Mouse (Mus musculus): ENCODE data around the gene Txnip. TPM values are rescaled to one million over a fixed set of nuclear protein-coding genes. Genes with fewer than 3 reads are reported as not detected.

Gene Txnip
- total and polyA plus RNA-seq, 3 experiments, result 19.5 to 1,322 (median 307) TPM

GRCm38 (mm10) chr3:96569966-96570605 lies 12.3 kb downstream of the Txnip start:
- H3K4me1 ChIP-seq (ENCODE audit: insufficient read depth, low read depth, low read length), result peaks cover 11% of the 10 kb centered on the region; the same call in 1 of the 2 replicates
- H3K36me3 ChIP-seq (replicated peaks), result no peaks in the 10 kb centered on the region
- DNase-seq (ENCODE audit: low spot score), result no peak
- H3K27me3 ChIP-seq (ENCODE audit: insufficient read depth, low read length), result peaks cover 29% of the 10 kb centered on the region
- no peak for TF ChIP-seq POLR2AphosphoS5 (IDR thresholded peaks at IDR 0.05; ENCODE audit: insufficient replicate concordance, low read depth, low read length)
- TF ChIP-seq GATA2 (IDR thresholded peaks at IDR 0.05; ENCODE audit: borderline replicate concordance, low read depth, low read length), result no peak
- TF ChIP-seq TAL1 (conservative IDR thresholded peaks at IDR 0.05; ENCODE audit: low read depth, low read length), result no peak
- TF ChIP-seq GATA1 (IDR thresholded peaks at IDR 0.05; ENCODE audit: borderline replicate concordance, low read length), result no peak
- TF ChIP-seq CTCF (IDR thresholded peaks at IDR 0.05; ENCODE audit: low read depth, low read length), result no peak
- H3K9me3 ChIP-seq (replicated peaks), result no peaks in the 10 kb centered on the region
- no peak overlapping the region for H3K4me3 ChIP-seq (ENCODE audit: low read depth, low read length)
- no peak for ATAC-seq (ENCODE audit: extremely low read depth, insufficient number of reproducible peaks, low FRiP score, poor library complexity, severe bottlenecking)

DNA sequence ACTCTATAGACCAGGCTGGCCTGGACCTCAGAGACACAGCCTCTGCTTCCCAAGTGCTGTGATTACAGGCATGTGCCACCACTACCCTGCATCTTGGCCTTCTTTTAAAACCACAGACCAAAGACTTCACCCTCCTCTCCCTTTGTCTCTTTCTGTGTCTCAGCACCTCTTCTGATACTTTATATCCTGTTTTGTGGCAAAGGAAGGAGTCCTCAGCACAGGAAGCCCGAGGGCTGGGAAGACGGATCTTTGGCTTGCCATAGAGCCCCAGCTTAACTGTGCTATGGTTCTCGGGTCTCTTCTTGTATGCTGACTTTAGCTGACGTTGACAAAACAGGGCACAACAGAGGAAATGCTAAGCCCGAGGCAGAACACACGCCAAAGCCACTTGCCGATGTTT lies 12.9 kb downstream of the Txnip start:
- H3K27me3 ChIP-seq (ENCODE audit: insufficient read depth, low read length), result peaks cover 29% of the 10 kb centered on the region
- H3K36me3 ChIP-seq (replicated peaks), result no peaks in the 10 kb centered on the region
- no peaks in the 10 kb centered on the region for H3K9me3 ChIP-seq (replicated peaks)
- TF ChIP-seq GATA1 (IDR thresholded peaks at IDR 0.05; ENCODE audit: borderline replicate concordance, low read length), result no peak
- TF ChIP-seq POLR2AphosphoS5 (IDR thresholded peaks at IDR 0.05; ENCODE audit: insufficient replicate concordance, low read depth, low read length), result no peak
- no peak for TF ChIP-seq TAL1 (conservative IDR thresholded peaks at IDR 0.05; ENCODE audit: low read depth, low read length)
- no peak for TF ChIP-seq CTCF (IDR thresholded peaks at IDR 0.05; ENCODE audit: low read depth, low read length)
- TF ChIP-seq GATA2 (IDR thresholded peaks at IDR 0.05; ENCODE audit: borderline replicate concordance, low read depth, low read length), result no peak
- no peak overlapping the region for H3K4me3 ChIP-seq (ENCODE audit: low read depth, low read length)
- H3K4me1 ChIP-seq (ENCODE audit: insufficient read depth, low read depth, low read length), result peaks cover 11% of the 10 kb centered on the region; the same call in 1 of the 2 replicates
- no peak for DNase-seq (ENCODE audit: low spot score)
- ATAC-seq (ENCODE audit: extremely low read depth, insufficient number of reproducible peaks, low FRiP score, poor library complexity, severe bottlenecking), result no peak

DNA sequence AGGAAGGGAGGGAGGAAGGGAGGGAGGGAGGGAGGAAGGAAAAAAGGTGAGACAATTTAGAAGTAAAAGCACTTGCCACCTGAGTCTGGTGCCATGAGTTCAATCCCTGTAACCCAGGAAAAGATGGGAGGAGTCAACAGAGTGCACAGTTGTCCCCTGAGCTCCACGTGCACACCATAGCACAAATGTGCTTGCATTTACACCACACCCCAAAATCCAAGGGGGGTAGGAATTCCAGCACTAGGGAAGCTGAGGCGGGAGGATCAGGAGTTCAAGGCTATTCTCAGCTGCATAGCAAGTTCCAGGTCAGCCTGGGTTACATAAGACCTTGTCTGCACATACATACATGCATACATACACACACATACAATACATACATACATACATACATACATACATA lies 13.6 kb downstream of the Txnip start:
- no peak overlapping the region for H3K4me3 ChIP-seq (ENCODE audit: low read depth, low read length)
- ATAC-seq (ENCODE audit: extremely low read depth, insufficient number of reproducible peaks, low FRiP score, poor library complexity, severe bottlenecking), result no peak
- H3K4me1 ChIP-seq (ENCODE audit: insufficient read depth, low read depth, low read length), result peaks cover 15% of the 10 kb centered on the region
- TF ChIP-seq TAL1 (conservative IDR thresholded peaks at IDR 0.05; ENCODE audit: low read depth, low read length), result no peak
- TF ChIP-seq GATA1 (IDR thresholded peaks at IDR 0.05; ENCODE audit: borderline replicate concordance, low read length), result no peak
- no peaks in the 10 kb centered on the region for H3K9me3 ChIP-seq (replicated peaks)
- no peaks in the 10 kb centered on the region for H3K36me3 ChIP-seq (replicated peaks)
- peaks cover 29% of the 10 kb centered on the region for H3K27me3 ChIP-seq (ENCODE audit: insufficient read depth, low read length)
- DNase-seq (ENCODE audit: low spot score), result no peak

DNA sequence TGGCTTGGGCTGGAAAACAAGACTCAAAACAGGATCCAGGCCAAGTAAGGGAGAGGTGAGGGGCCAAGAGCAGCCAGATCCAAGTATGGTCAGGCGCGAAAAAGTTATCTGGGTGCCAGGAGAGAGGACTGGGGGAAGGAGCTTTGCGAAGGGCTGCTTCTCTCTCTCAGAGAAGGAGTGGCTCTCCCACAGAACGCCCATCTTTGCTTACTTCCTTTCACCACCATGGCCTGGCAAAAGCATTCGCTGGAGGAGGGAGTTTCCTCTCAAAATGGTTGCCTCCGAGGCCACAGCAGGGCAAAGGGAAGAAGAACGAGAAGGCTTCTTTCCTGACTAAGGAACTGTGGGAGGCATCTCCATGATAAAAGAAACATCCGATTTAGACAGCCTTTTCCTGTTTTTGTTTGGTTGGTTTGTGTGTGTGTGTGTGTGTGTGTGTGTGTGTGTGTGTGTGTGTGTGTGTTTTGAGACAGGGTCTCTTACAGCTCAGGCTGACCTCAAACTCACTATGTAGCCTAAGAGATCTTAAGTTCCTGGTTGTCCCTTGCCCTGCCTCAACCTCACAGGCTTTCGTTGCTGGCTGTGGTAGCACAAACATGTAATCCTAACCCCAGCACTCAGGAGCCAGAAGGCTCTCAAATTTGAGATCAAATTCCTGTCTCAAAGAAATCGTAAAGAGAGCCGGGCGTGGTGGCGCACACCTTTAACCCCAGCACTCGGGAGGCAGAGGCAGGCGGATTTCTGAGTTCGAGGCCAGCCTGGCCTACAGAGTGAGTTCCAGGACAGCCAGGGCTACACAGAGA lies 14.3 kb downstream of the Txnip start:
- no peak overlapping the region for H3K4me3 ChIP-seq (ENCODE audit: low read depth, low read length)
- H3K9me3 ChIP-seq (replicated peaks), result no peaks in the 10 kb centered on the region
- no peaks in the 10 kb centered on the region for H3K36me3 ChIP-seq (replicated peaks)
- TF ChIP-seq TAL1 (conservative IDR thresholded peaks at IDR 0.05; ENCODE audit: low read depth, low read length), result no peak
- TF ChIP-seq GATA1 (IDR thresholded peaks at IDR 0.05; ENCODE audit: borderline replicate concordance, low read length), result no peak
- no peak for TF ChIP-seq CTCF (IDR thresholded peaks at IDR 0.05; ENCODE audit: low read depth, low read length)
- TF ChIP-seq GATA2 (IDR thresholded peaks at IDR 0.05; ENCODE audit: borderline replicate concordance, low read depth, low read length), result no peak
- no peak for TF ChIP-seq POLR2AphosphoS5 (IDR thresholded peaks at IDR 0.05; ENCODE audit: insufficient replicate concordance, low read depth, low read length)
- DNase-seq (ENCODE audit: low spot score) (no peak), ATAC-seq (ENCODE audit: extremely low read depth, insufficient number of reproducible peaks, low FRiP score, poor library complexity, severe bottlenecking) (no peak)
- H3K27me3 ChIP-seq (ENCODE audit: insufficient read depth, low read length), result peaks cover 26% of the 10 kb centered on the region
- H3K4me1 ChIP-seq (ENCODE audit: insufficient read depth, low read depth, low read length), result peaks cover 22% of the 10 kb centered on the region

GRCm38 (mm10) chr3:96573611-96574511 lies 16.1 kb downstream of the Txnip start:
- DNase-seq (ENCODE audit: low spot score) (no peak), ATAC-seq (ENCODE audit: extremely low read depth, insufficient number of reproducible peaks, low FRiP score, poor library complexity, severe bottlenecking) (no peak)
- TF ChIP-seq CTCF (IDR thresholded peaks at IDR 0.05; ENCODE audit: low read depth, low read length), result no peak
- Histone ChIP-seq H3K27me3 (ENCODE audit: insufficient read depth, low read length) (peaks cover 26% of the 10 kb centered on the region), H3K9me3 (replicated peaks) (no peaks in the 10 kb centered on the region), H3K4me3 (ENCODE audit: low read depth, low read length) (no peak overlapping the region), H3K4me1 (ENCODE audit: insufficient read depth, low read depth, low read length) (peaks cover 26% of the 10 kb centered on the region), H3K36me3 (replicated peaks) (peaks cover 4% of the 10 kb centered on the region)
